Mouse (Mus musculus) brain, embryonic 18.5 days (tissue): Measurements from ENCODE around the gene Gtpbp10.

Source experiments
- DNase-seq: peaks from one replicate; pipeline ENCODE4 v3.0.0-alpha.2; 2012; ENCODE audit warnings: low read depth, low spot score

The Gtpbp10 gene

DNA sequence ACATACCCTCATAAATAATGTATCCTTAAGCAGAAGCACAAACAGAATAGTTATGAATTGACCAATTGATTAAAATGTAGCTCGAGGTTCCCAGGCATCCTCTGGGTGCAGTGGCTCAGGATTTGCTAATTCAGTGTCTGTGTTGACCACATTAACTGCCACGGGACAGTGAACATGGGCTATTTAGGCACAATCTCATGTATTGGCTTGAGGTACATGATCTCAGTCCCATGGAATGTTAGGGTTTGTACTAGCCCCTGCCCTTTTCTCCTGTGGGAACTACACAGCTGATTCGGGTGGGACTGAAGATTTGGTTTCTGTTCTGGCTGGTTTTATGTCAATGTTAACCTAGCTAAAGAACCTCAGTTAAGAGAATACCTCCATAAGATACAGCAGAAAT is 62.9 kb downstream of the Gtpbp10 start:
- DNase-seq, result no peak

DNA sequence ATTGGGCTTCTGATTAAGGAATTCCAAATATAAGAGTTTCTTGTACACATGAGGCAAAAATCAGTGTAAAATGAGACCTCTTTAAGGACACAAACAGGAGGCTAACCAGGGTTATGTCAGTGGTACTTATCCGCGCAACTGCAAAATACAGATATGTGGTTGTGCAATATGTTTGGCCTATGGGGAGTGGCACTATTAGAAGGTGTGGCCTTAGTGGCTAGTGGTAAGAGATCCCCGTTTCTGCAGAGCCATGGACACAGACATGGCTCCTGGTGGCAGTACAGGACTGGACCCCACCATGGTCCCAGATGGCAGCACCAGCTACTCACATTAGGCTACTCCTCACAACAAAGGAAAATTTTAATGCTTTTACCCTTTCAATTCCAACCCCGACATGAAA is 64.3 kb downstream of the Gtpbp10 start:
- DNase-seq, result no peak

DNA sequence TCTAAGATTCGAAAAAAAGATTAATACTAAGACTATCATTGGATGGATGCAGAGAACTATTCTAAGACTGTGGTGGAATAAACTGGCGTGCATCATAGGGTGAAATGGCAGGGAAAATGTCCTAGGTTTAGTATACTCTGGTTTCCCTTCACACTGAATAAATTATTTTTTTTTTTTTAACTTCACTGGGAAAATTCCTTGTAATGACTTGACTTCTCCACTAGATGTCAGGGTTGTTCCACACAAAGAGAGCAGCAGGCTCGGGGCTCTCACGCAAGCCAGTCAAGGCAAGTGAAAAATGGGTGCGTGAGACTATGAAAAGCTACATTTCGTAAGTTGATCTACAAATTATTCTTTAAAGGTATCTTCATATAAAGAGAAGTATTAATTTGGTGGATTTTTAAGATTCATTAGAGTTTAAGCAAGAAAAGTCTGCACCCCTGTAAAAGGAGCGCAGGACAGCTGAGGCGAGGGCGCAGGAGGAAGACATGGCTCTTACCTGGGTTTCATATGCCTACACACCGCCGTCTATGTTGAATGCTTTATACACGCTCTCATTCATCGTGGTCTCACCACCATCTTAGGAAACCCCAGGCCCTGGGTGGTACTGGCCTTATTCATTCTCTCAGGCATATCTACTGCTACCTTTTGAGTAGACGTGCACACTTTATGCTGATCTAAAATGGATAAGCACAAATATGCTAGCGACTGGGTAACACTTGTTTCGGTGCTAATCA is 64.9 kb downstream of the Gtpbp10 start:
- DNase-seq, result peak; percentile 42

DNA sequence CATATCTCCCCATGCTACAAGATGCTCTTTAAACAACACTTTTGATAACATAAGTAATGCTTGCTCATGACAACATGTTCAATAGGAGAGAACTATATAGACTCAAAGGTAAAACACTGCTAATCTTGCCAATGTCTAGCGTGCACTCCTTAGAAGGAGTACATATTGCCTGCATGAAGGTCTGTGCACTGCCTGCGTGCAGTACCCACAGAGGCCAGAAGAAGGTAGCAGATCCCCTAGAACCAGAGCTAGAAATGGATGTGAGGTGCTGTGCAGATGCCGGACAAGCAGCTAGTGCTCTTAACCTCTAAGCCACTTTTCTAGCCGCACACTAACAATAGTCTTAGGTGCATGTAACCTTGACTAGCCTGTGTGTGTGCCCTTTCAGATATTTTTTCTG is 67.2 kb downstream of the Gtpbp10 start:
- no peak for DNase-seq
